Mouse (Mus musculus): ENCODE measurements around the gene Ccdc134.
"Not testable (repeated sequence)": the region's sequence is repeated elsewhere in the genome, so short reads cannot be mapped to it uniquely, and the experiment has no call there.

The Ccdc134 gene

GRCm38 (mm10) chr15:82127426-82128374 is at the start of gene Ccdc134:
Gene Ccdc134 (plus strand): TSS chr15:82127922.
- peak; percentile 98 for DNase-seq (ENCODE audit: low spot score)

DNA sequence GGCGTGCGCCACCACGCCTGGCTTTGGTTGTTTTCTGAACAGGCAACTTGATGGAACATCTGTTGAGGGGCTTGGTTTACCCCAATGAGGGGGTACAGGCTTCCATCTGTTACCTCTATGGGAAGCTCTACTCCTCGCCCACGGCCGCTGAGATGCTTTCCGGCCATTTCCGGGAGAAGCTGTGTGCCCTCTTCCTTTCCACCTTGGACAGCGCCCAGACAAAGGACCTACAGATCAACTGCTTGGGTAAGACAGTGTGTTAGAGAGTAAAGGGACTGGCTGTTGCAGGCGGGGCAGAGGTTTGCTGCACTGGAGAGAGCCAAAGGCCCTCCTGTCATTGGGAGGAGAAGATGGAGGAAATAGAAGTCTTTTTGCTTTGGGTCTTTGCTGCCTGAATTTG is 47.8 kb upstream of the Ccdc134 start:
- no peak for DNase-seq (ENCODE audit: low spot score)

DNA sequence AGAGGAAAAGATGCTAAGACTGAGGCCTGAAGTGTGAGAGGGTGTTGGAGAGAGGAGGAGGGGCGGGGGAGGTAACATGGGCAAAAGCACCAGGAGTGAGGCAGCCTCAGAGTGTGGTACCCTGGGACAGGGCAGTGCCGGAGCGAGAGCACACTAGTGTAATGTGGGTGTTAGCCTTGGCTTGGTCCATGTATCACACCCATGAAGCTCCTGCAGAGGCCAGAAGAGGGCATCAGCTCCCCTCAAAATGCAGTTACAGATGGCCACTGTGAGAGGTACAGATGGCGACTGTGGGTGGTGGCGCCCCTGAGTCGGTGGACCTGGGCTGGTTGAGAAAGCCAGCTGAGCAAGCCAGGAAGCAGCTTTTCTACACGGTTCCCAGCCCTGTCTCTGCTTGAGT is 46.6 kb upstream of the Ccdc134 start:
- DNase-seq (ENCODE audit: low spot score), result peak; percentile 28

DNA sequence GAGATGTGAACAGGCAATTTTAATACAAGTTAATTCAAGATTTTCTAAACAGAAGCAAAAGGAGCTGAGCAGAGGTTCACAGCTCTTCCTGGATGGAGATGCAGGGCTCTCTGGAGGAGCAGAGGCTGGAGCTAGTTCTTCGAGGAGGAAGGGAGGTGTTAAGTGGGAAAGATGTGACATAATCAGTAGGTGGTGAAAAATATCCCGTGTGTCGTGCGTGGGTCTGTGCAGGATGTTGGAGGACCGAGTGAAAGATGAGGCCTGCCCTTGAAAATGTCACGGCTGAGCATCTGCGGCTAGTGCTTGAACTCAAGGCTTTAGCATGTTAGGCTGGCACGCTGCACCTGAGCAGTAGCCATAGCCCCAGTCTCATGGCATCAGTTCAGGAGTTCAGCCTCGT is 42.1 kb upstream of the Ccdc134 start:
- DNase-seq (ENCODE audit: low spot score), result no peak

DNA sequence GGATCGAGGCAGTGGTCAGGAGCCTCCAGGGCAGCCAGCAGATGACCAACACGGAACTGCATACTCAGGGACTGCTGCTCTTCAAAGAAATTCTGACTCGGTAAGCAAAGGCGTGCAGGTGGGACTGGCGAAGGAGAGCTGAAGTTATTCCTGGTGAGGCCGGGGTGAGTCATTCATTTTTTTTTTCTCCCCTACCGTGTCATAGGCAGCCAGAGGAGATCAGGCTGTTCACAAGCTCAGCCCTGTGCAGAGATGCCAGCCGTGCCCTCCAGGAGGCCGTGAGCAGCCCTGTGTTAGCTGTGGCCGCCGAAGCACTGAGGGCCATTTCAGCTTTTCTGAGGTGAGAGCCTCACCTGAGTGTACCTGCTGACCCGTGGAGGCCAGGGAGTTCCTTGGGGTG is 41.6 kb upstream of the Ccdc134 start:
- DNase-seq (ENCODE audit: low spot score), result no peak

DNA sequence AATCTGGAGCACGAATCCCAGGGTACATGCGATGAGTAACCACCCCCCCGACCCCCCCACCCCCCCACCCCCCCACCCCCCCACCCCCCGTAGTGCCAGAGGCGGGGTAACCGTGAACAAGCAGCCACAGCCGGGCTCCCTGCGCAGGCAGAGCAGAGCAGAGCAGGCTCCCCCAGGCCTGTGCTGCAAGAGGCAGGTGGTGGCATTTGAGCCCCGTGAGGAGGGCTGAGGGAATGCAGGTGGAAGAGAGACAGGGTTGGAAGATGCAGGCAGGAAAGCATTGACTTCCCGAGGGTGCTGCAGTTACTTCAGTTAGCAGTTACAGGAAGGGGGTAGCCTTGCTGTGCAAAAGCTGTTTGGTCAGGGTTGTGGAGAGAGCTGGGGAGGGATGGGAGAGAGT is 40.5 kb upstream of the Ccdc134 start:
- peak; percentile 56 for DNase-seq (ENCODE audit: low spot score)

DNA sequence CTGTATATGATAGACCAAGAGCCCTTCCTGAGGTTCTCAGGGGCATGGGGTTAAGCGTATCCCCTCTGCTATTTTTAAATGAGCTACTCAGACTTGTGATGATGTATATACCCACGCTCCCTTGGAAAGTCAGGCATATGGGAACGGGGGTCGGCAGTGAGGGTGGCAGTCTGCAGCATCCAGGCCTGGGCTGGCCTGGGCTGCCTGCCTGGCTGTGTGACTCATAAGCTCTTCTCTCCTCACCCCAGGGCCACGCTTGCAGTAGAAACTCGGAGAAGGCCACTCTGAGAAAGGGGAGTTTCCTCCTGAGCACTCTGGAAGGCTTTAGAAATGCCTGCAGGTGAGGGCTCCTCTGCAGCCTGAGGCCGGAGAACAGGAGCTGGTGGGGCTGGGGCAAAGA is 36.7 kb upstream of the Ccdc134 start:
- no peak for DNase-seq (ENCODE audit: low spot score)

GRCm38 (mm10) chr15:82106953-82107555 is 20.7 kb upstream of the Ccdc134 start:
- peak; percentile 78 for DNase-seq (ENCODE audit: low spot score)

DNA sequence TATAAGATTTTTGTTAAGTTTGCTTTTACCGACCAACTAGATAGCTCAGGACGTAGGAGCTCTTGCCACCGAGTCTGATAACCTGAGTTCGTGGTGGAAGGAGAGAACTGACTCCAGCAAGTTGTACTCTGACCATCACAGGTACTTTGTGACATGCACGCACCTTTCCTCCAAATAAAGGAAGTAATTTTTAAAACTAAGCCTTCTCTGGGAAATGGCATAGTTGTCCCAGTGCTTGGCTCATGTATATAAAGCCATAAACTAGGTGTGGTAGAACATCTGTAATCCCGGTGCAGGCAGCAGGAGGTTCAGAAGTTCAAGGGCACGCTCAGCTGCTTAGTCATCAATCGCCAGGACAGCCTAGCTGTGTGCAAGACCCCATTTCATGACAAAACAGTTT is 7.2 kb upstream of the Ccdc134 start:
- no peak for DNase-seq (ENCODE audit: low spot score)

DNA sequence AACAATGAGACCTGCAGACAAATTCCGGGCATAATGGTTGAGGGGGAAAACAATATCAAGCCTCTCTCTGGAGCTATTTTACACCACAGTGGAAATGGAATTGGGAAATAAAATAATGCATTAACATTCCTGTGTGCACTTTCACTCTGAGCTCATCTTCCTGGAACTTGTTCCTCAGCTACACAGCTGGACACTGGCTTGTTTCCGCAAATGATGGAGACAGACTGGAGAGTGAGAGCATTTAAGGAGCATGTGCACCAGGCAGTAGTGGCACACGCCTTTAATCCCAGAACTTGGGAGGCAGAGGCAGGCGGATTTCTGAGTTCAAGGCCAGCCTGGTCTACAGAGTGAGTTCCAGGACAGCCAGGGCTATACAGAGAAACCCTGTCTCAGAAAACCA is 1.0 kb upstream of the Ccdc134 start:
- not testable (repeated sequence) for DNase-seq (ENCODE audit: low spot score)

- DNase-seq (ENCODE audit: low spot score), result no peak
Measured at GRCm38 (mm10) chr15:82128398-82128797, 676 bp downstream of the Ccdc134 start.

GRCm38 (mm10) chr15:82130599-82130998 is 2.9 kb downstream of the Ccdc134 start:
- DNase-seq (ENCODE audit: low spot score), result no peak

- peak; percentile 27 for DNase-seq (ENCODE audit: low spot score)
Measured at GRCm38 (mm10) chr15:82135372-82135771, 7.7 kb downstream of the Ccdc134 start.

DNA sequence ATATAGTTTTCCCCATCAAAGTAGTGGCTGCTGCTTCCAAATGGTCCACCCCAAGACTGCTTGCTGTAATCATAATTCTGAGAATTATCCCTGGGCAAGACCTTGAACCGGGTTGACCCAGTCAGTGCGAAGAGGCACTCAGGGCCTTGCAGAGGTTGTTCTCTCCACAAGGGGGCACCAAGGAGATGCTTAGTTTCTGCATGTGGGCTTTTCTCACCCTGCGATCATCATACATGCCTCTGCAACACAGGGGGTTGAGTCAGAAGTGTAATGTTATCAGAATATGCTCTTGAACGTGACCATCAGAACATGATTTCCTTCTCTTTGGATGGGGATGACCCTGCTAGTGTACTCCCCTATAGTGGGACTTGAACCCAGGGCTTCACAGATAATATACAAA is 10.8 kb downstream of the Ccdc134 start:
- DNase-seq (ENCODE audit: low spot score), result peak; percentile 83

- DNase-seq (ENCODE audit: low spot score), result peak; percentile 52
Measured at GRCm38 (mm10) chr15:82139196-82139595, 11.5 kb downstream of the Ccdc134 start.

- DNase-seq (ENCODE audit: low spot score), result peak; percentile 46
Measured at GRCm38 (mm10) chr15:82140355-82140754, 12.6 kb downstream of the Ccdc134 start.

GRCm38 (mm10) chr15:82144157-82144556 is 16.4 kb downstream of the Ccdc134 start:
- DNase-seq (ENCODE audit: low spot score), result no peak

DNA sequence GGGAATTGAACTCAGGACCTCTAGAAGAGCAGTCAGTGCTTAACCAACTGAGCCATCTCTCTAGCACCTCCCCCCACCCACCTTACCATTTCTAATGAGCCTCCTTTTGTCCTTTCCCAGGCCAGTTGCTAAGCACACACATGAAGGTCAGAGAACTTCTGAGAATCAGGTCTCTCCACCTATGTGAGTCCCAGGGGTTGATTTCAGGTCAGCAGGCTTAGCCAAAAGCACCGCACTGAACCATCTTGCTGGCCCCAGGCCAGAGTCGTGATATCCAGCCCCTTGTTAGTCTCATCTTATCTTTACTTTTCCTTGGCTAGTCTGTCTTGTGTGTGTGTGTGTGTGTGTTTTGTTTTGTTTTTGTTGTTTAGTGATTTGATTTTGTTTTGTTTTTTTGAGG is 17.7 kb downstream of the Ccdc134 start:
- DNase-seq (ENCODE audit: low spot score), result peak; percentile 62

GRCm38 (mm10) chr15:82145851-82146769 is 18.4 kb downstream of the Ccdc134 start:
- DNase-seq (ENCODE audit: low spot score), result peak; percentile 57

DNA sequence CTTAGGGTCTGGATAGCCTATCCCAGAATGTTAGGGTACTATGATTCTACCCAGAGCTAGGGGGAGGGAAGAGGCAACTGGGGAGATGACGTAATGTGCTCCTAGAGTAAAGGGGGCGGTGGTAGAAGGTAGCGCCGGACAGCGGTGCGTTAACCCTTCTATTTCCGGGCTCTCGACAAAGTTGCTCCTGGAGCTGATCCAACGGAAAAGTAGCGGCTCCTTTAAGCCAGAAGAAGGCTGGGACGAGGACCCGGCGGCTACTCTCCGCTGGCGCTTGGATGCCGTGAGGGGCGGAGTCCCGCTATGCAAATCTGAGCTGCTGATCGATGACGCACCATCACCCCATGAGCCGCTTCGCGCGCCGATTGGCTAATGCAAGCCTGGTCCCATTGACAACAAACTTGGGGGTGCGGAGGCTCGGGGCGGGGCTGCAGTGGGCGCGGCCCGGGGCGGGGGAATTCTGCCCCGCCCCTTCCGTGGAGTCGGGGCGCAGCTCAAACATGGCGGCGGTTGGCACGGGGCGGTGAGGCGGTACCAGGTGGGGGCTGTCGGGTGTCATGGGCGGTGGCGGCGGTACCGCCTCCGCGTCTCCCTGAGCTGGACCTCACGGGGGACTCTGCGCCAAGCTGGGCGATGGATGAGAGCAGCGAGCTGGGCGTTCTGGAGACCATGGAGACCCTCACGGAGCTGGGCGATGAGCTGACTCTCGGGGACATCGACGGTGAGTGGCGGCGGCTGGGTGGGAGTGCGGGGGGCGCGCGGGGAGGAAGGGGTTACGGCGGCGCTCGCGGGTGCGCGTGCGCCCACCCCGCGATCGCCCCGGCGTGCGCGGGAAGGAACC is 19.3 kb downstream of the Ccdc134 start, which contains the start of gene Srebf2:
Srebf2 (plus strand) TSS at position 412 of the 841 bp plus-strand sequence.
- peak; percentile 100 for DNase-seq (ENCODE audit: low spot score)

DNA sequence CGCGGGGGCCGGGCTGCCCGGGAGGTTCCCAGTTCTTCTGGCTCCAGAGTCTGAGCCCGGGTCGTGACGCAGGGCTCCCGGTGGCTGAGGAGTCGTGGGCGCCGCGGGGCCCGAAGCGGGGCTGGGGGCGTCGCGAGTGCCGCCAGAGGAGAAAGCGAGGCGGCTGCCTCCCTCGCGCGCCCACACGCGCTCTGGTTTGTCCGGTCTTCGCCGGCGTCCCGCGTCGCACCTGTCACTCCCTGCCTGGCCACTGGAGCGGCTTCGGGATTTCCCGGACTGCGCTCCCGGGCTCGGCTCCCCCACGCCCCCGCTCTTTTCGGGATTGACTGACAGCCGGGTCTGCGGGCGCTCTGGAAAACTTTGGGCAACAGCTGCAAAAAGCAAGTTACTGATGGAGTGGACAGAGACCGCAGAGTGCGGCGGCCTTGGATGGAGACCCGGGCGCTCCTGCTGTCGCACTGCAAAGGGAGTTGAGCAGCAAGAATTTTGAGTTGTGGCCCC is 19.9 kb downstream of the Ccdc134 start:
- DNase-seq (ENCODE audit: low spot score), result peak; percentile 87

Data from MN1 (cell line).